Mouse (Mus musculus) forebrain, postnatal 0 days (tissue): Measurements from ENCODE around the gene Gm49355. TPM values are rescaled to one million over a fixed set of nuclear protein-coding genes. Genes with fewer than 3 reads are reported as not detected.

Source experiments
- ATAC-seq: fragments of 200-750 bp; cut with Nextera tagmentation; 2 replicates; pipeline ENCODE4 v1.8.0; 2017; ENCODE audit warnings: mild to moderate bottlenecking, moderate library complexity
- DNase-seq: peaks from one replicate; pipeline ENCODE4 v3.0.0-alpha.2; 2015
- H3K27ac ChIP-seq: fragments of 300-500 bp; sonication (generic); 2 replicates; pipeline ENCODE4 v1.5.1; 2014; ENCODE audit warnings: low read depth, mild to moderate bottlenecking, antibody characterized with exemption, low read length, moderate library complexity, mixed read lengths
- H3K27me3 ChIP-seq: fragments of 300-500 bp; sonication (generic); 2 replicates; pipeline ENCODE4 v1.6.1; 2014; ENCODE audit warnings: mild to moderate bottlenecking, low read length, mixed read lengths; ENCODE audit not compliant: insufficient read depth
- H3K36me3 ChIP-seq: fragments of 300-500 bp; sonication (generic); 2 replicates; pipeline ENCODE4 v1.6.1; 2014; ENCODE audit warnings: mild to moderate bottlenecking, moderate library complexity; ENCODE audit not compliant: insufficient read depth
- H3K4me1 ChIP-seq: fragments of 300-500 bp; sonication (generic); 2 replicates; pipeline ENCODE4 v1.6.1; 2014; ENCODE audit warnings: antibody characterized with exemption; ENCODE audit not compliant: insufficient read depth
- H3K4me2 ChIP-seq: fragments of 300-500 bp; sonication (generic); 2 replicates; pipeline ENCODE4 v1.6.1; 2014; ENCODE audit warnings: low read depth, mild to moderate bottlenecking, moderate library complexity
- H3K4me3 ChIP-seq: fragments of 300-500 bp; sonication (generic); 2 replicates; pipeline ENCODE4 v1.5.1; 2014; ENCODE audit warnings: low read depth, low read length, mixed read lengths
- H3K9ac ChIP-seq: fragments of 300-500 bp; sonication (generic); 2 replicates; pipeline ENCODE4 v1.6.1; 2014; ENCODE audit warnings: mild to moderate bottlenecking
- H3K9me3 ChIP-seq: fragments of 300-500 bp; sonication (generic); 2 replicates; pipeline ENCODE4 v1.6.1; 2016; ENCODE audit warnings: low read length
- CTCF ChIP-seq: sonication (generic); IDR thresholded peaks from 2 replicates; pipeline ENCODE4 v1.5.1; 2016; ENCODE audit warnings: antibody characterized with exemption, control low read depth, low read depth
- WGBS: fragments of 180-500 bp; shearing (Covaris S2); extraction: QIAGEN DNeasy Blood & Tissue Kit; methylation state at CpG from one replicate; pipeline ENCODE4 v1.1.7; 2014; 5-methylcytosine and 5-hydroxymethylcytosine counted together
- polyA plus RNA-seq: library from polyadenylated mRNA; unstranded; fragments of >200 nt; fragmentation: Nextera tagmentation; extraction: Ambion mirVana; gene quantifications from 2 replicates; pipeline ENCODE4 v1.2.1, GENCODE M21; 2015
- total RNA-seq: library from RNA; depleted of rRNA; stranded (reverse); fragments of >200 nt; gene quantifications from 2 replicates; pipeline ENCODE4 v1.2.3, GENCODE M21; 2014; rRNA removed

The Gm49355 gene
- total and polyA plus RNA-seq, 2 experiments from 2014 or later = 0.21 TPM; not detected in 1

DNA sequence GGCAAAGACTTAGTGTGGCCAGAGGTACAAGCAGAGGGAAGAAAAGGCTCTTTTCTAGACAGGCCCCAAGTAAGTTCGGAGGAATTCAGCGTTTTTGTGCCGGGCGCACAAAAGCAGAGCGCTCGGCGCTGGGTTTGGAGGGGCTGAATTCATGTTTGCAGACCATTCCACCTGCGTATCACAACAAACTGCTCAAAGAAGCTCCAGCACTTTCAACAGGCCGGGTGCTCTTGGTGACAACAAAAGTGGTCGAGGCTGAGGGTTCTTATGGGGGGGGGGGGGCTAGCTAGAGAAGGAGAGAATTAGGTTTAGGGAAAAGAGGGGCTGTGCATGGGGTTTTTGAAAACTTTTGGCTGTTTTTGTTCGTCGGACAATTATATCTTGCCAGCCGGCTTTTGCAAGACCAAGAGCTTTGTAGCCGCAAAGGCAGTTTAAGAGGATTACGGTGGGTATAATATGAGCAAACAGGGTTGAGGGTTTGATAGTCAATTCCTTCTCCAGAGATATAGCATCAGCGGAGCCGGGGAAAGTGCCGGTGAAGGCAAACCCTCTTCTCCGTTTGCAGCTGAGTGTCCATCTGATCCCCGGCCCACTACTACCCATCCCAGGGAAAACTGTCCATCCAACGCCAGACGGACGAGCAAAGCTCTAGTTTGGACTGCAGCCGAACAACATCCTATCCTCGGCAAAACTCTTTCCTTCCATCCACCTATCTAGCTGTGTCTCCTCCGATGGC is 63.3 kb downstream of the Gm49355 start:
- no peaks in the 10 kb centered on the region for H3K36me3 ChIP-seq
- H3K27ac ChIP-seq = peak overlapping the region; percentile 87
- H3K9me3 ChIP-seq = no peaks in the 10 kb centered on the region
- TF ChIP-seq CTCF = no peak
- peak overlapping the region; percentile 56 for H3K4me2 ChIP-seq
- peak overlapping the region; percentile 57 for H3K9ac ChIP-seq
- peak overlapping the region; percentile 42 for H3K4me3 ChIP-seq
- ATAC-seq = 0 out of 2 replicates have a peak, but pooled peaks have one; percentile 1
- no peaks in the 10 kb centered on the region for H3K4me1 ChIP-seq
- H3K27me3 ChIP-seq = peaks cover 33% of the 10 kb centered on the region
- DNase-seq = peak; percentile 65
- 3% methylated on average over 26 of the region's 26 CpGs for WGBS

DNA sequence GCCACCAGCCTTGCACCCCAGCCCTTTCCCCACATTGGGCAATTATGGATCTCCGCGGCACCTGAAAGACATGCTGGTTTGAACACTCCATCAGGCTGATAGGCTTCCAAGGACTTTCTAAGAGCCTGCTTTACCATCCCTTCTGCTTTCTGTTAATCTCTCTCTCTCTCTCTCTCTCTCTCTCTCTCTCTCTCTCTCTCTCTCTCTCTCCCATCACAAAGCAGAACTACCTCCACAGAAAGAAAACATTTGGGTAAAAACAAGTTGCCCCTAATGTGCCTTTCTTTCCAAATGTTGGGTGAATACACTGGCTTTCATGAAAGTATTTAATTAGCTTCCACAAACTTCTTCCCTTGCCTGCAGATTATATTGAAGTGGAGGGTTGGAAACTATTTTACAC is 64.3 kb downstream of the Gm49355 start, which contains the start of gene Fezf2:
TSS of gene Fezf2 (minus strand) at position 101 of the 400 bp plus-strand sequence.
- H3K4me3 ChIP-seq = peak within 1 kb of the TSS; percentile 42; the same call in 1 of the 2 replicates
- peak within 1 kb of the TSS; percentile 19 for H3K9ac ChIP-seq
- WGBS = 21% methylated on average over 2 of the region's 2 CpGs
- H3K27me3 ChIP-seq = peaks cover 38% of the 10 kb centered on the region
- TF ChIP-seq CTCF = no peak
- H3K9me3 ChIP-seq = no peaks in the 10 kb centered on the region
- H3K27ac ChIP-seq = peak within 1 kb of the TSS; percentile 87; the same call in 1 of the 2 replicates
- no peaks in the 10 kb centered on the region for H3K4me1 ChIP-seq
- peak within 1 kb of the TSS; percentile 56 for H3K4me2 ChIP-seq
- ATAC-seq (no peak), DNase-seq (peak; percentile 14)
- no peaks in the 10 kb centered on the region for H3K36me3 ChIP-seq

DNA sequence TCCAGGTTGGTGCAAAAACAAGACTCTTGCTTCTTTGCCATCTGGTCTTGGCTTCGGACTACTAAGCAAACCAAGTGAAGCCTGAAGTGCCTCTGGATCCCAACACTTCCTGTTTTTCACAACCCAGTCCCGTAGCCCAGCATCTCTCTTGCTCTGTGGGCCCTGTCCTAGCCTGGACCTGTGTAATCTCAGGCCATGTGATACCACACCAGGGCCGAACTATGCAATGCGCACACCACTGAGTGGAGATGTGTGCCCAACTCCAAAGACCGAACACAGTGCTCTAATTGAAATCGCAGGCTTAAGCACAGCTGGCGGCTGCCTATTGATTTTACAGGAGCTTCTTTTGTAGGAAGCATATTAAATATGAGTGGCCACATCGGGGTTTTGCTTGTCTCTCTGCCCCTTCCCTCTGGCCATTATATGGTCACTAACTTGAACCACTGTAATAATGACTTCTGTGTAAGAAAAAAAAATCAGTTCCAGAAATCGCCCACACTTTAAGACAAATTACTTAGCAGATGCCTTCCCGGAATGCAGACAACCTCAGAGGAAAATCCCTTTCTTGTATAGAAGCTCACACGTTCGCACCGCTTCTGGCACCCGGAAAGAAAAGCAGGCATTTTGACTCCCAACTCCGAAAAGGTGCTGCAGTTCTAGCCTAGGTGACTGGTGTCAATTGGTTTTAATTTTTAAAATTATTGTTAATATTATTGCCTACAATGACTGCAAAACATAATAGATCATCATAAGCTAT is 65.7 kb downstream of the Gm49355 start:
- Histone ChIP-seq H3K27ac (no peak overlapping the region), H3K36me3 (no peaks in the 10 kb centered on the region), H3K4me3 (no peak overlapping the region), H3K9me3 (no peaks in the 10 kb centered on the region), H3K9ac (no peak overlapping the region), H3K27me3 (peaks cover 45% of the 10 kb centered on the region), H3K4me2 (no peak overlapping the region), H3K4me1 (no peaks in the 10 kb centered on the region)
- DNase-seq (peak; percentile 25), ATAC-seq (no peak)
- 36% methylated on average over 15 of the region's 15 CpGs for WGBS
- TF ChIP-seq CTCF = no peak

DNA sequence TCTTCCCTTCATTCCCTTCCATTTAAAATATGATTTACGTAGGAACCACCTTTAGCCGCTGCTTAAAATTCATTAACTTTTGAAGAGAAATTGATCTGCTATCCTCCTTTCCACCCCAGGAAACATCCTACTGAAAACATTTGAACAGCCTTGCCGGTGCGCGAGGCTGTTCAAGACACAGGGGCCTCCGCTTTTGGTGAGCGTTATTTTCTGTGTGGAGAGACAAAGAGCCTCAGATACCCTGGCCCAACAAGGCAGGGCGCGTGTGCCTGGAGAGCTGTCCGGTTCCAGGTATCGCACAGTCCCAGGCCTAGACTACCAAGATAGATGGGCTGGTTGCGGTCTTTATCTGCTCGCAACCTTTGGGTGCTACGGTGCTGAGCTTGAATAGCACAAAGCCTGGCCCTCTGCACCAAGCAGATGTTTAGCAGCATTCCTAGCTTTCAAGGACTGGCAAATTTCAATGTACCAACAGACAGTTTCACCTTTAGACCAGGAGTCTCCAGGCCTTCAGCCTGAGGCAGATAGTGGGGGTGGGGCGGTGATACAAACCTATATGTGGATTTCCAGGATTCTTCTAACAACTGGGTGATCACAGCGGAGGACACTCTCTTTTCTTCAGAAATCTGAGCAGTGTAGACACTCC is 66.6 kb downstream of the Gm49355 start:
- no peak overlapping the region for H3K9ac ChIP-seq
- ATAC-seq (no peak), DNase-seq (peak; percentile 36)
- 0 out of 2 replicates have a peak overlapping the region, but pooled peaks have one; percentile 3 for H3K27ac ChIP-seq
- no peaks in the 10 kb centered on the region for H3K9me3 ChIP-seq
- H3K36me3 ChIP-seq = no peaks in the 10 kb centered on the region
- no peak for TF ChIP-seq CTCF
- 40% methylated on average over 16 of the region's 16 CpGs for WGBS
- no peak overlapping the region for H3K4me3 ChIP-seq
- H3K4me2 ChIP-seq = no peak overlapping the region
- H3K27me3 ChIP-seq = peaks cover 45% of the 10 kb centered on the region
- H3K4me1 ChIP-seq = no peaks in the 10 kb centered on the region

Other genes starting within 250 kb of the Gm49355 start
- 27.8 and 40.2 TPM in 2 replicates for gene 3830406C13Rik, start 197 bp downstream of the Gm49355 start, total RNA-seq
- 35.2 and 39.0 TPM in 2 replicates for gene 3830406C13Rik, start 197 bp downstream of the Gm49355 start, polyA plus RNA-seq
- 26.8 and 27.5 TPM in 2 replicates for gene Fezf2, start 64.2 kb downstream of the Gm49355 start, total RNA-seq
- 40.7 and 42.2 TPM in 2 replicates for gene Fezf2, start 64.2 kb downstream of the Gm49355 start, polyA plus RNA-seq